Mouse (Mus musculus) thymus, postnatal 14 days (tissue): ENCODE measurements around the gene Rps6kb2.
"Not testable (repeated sequence)": the region's sequence is repeated elsewhere in the genome, so short reads cannot be mapped to it uniquely, and the experiment has no call there.

Source experiments
- DNase-seq: peaks from one replicate; pipeline ENCODE4 v3.0.0; 2021

Gene Rps6kb2

DNA sequence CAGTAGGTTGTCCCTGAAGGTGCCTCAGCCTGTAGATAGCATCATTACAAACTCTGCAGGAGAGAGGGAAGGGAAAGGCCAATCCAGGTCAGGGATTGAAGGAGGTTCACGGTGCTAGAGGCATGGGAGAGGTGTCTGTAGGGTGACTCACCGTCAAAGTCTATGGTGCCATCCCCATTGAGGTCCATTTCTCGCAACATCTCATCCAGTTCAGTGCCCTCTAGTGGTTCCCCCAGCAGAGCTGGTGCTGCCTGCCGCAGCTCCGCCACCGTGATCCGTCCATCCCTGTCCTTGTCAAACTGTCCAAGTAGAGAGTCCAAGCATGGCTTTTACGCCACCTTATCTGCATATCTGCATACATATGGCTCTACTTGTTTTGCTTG lies 27.2 kb downstream of the Rps6kb2 start:
- not testable (repeated sequence) for DNase-seq

DNA sequence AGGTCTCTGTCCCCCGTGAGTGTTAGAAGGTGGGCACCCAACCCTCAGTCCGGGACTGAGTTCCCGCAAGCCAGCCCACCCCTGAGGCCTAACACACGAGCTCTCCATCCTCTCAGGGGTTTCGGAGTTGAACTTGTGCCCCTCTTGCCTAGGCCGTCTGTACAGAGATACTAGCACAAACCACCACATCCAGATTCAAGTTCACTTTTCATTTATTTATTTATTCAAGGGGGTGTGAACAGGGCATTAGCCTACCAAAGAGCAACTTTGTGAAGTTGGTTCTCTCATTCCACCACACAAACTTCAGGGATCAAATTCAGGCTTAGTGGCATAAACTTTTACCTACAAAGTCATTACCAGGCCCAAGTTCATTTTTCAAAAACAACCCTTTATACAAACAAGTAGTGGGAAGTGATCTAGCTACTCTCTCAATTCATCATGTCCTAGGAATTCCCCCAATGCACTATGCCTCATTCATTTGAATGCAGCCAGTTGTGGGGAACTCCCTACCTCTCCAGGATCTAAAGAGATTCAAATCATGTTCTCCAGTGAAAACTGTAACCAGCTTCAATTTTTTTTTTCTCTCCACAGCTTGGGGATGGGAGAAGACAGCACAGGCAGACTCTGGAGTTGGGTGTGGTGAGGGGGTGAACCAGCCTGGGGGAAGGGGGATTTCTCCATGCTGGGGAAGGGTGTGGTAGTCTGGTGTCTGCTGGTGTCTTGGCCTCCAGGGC lies 27.8 kb downstream of the Rps6kb2 start:
- not testable (repeated sequence) for DNase-seq

DNA sequence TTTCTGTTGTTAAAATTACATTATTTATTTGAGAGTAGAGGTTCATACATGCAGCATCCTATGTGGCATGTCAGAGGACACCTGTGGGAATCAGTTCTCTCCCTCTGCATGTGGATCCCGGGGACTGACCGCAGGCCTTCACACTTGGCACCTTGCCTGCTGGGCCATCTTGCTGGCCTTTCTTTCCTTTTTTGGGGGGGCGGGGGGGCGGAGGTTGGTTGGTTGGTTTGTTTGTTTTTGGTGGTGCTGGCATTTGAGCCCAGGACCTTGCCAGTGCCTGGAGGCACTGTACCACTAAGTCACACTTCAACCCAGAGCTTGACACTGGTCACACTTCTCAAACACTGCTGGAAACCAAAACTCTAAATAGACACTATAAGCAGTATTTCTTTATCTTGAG lies 28.8 kb downstream of the Rps6kb2 start:
- no peak for DNase-seq

DNA sequence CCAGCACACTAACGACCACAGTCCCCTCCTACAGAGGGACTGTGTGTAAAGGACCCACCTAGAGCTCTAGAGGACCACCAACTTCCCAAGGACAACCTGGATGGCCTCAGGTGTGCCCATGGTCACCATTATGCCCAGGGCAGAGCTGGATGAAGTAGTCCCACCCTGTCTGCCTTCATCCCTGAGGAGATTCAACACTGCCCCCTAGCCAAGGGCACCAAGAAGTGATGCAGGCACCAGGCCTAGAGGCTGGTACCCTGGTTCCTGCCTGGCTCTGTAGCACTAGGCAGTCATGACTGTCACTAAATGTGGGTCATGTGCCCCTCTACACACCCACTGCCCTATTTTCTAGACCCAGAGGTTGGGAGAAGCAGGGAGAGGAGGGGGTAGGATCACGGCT lies 31.4 kb downstream of the Rps6kb2 start:
- no peak for DNase-seq

DNA sequence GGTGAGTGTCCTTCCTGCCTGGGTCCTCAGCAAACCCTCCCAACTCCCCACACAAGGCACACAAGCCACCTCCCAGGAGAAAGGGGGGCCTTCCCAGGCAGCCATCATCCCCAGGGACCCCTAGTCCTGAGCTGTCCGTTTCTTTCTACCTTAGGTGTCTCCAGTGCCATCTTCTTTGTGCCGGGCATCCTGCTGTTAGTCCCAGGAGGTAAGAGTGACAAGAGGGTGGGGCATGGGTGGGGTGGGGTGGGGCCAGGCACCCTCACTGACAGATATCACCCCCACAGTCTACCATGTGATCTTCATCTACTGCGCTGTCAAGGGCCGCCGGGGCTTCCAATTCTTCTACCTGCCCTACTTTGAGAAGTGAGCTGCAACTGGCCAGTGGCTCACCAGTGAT lies 32.1 kb downstream of the Rps6kb2 start:
- DNase-seq: no peak

GRCm38 (mm10) chr19:4130106-4130505 lies 33.0 kb downstream of the Rps6kb2 start:
- DNase-seq: no peak

DNA sequence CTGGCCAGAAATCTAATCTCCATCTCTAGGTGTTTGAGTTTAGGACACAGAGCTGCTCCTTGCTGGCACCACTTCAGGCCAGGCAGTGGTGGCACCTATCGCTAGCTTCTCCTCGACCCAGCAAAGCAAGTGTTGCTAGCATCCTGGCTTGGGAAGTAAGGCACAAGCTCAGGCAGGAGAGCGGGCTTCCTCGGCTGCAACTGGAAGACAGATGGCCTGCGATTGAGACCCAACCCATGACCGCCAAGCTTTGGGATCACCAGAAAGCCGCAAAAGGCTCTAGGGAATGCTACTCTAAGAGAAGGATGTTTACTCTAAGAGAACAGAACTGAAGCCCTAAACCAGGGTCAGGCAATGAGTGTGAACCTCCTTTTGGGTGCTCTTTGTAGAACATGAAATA lies 33.7 kb downstream of the Rps6kb2 start:
- no peak for DNase-seq

GRCm38 (mm10) chr19:4126759-4127495 lies 36.2 kb downstream of the Rps6kb2 start:
- DNase-seq: peak; percentile 50

GRCm38 (mm10) chr19:4125741-4126696 lies 37.1 kb downstream of the Rps6kb2 start, which contains the start of gene Aip:
Gene Aip, minus strand, starts transcription at chr19:4125858.
- DNase-seq: peak; percentile 100

GRCm38 (mm10) chr19:4125268-4125667 lies 37.9 kb downstream of the Rps6kb2 start:
- not testable (repeated sequence) for DNase-seq

DNA sequence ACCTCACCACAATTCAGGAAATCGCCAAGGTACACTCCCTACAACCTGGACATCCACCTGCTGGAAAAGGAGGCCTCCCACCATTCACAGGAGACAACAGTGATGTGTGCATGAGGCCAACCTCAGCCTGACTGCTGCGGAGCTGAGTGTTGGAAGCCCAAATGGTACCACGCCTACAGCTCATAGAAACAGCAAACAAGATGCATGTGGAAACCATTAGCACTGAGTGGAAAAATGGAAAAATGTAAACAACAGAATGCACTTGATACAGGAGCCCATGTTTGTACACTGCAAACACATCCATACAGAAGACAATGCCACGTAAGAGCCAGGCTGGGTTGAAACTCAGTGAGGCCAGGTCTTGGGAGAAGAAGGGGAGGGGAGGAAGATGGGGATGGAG lies 38.7 kb downstream of the Rps6kb2 start:
- DNase-seq: no peak

DNA sequence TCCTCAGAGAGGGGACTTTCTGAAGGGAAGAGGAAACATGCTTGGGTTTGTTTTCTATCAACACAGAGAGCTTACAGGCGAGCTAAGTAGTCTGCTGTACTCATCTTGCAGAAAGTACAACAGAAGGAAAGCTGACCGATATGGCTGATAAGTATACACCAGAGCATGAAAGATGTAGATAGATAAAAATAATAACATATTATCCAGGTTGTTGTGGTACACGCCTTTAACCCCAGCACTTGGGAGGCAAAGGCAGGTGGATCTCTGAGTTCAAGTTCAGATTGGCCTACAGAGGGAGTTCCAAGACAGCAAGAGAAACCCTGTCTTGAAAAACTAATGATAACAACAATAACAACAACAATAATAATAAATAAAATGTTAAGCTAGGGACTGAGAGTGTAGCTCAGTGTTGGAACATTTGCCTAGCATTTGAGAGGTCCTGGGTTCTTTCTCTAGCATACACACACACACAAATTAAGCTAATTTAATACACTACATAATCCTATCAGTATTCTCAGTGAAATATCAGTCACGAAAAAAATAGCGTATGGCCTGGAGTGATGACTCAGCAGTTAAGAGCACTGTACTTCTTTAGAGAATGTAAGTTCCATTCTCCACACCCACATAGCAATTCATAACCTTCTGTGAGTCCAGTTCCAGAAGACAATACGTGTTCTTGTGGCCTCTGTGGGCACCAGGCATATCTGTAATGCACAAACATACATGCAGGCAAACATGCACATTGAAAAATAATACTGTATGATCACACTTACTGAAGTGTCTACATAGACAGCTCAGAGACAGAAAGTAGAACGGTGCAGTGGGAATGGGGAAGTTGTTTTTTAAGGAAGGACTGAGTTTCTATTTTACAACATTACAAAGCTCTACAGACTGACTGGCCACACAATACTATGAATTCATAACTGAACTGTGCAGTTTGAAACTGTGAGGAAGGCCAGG lies 40.5 kb downstream of the Rps6kb2 start:
- no peak for DNase-seq

DNA sequence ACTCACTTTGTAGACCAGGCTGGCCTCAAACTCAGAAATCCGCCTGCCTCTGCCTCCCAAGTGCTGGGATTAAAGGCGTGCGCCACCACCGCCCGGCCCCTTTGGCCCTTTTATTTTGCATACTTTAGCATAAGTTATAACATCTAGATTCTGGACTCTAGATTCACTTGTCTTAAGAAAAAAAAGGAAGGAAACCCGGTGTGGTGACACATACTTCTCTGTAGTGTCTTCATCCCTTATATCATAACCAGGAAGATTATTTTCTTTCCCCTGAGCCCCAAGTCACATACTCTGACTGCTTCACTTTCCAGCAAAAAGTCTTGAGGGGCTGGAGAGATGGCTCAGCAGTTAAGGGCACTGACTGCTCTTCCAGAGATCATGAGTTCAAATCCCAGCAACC lies 41.3 kb downstream of the Rps6kb2 start:
- not testable (repeated sequence) for DNase-seq

DNA sequence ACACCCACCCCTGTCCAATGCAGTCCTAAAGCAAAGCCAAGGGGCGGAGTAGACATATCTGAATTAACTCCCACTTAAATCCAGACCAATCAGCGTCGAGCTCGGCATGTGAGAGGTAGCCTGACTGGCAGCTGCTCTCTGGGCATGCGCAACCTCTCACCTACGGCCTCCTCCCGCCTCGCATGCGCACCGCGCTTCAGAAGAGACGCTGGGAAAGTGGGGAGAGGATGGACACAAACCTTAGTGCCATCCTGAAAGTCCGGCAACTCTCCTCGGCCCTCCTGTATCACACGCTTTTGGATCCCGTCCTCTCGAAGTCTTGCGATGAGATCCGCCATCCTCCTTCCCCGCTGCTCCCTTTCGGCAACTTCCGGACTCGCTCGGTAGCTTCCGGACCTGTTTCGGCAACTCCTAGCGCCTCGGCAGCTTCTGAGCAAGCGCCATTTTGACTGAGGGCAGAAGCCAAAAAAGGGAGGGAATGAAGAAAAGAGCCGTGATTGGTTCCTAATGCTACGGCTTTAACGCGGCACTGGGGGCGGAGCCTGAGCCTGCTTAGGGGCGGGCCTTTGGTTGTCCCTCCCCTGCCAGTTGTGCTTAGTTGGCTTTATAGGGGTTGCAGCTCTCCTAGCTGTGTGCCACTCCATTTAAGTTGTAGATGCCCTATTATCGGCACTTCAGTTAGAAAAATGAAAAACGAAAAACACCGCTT lies 41.9 kb downstream of the Rps6kb2 start:
- peak; percentile 99 for DNase-seq

DNA sequence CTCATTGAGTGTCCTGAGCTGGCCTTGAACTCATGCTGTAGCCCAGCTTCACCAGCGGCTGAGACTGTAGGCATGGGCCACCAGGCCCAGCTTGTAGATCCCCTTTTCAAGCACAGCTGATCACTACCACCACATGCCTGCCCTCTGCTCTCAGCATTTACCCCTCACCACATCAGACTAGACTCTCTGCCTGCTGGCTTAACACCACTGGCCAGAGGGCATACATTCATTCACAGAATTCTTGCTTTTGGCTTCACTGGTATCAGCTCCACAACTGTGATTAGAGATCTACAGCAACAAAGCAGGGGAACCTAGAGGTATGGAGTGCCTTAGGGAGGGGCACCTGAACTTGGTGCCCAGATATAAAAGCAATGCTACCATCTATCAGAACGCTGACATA lies 42.7 kb downstream of the Rps6kb2 start:
- DNase-seq: no peak

GRCm38 (mm10) chr19:4119716-4120487 lies 43.3 kb downstream of the Rps6kb2 start:
- DNase-seq: peak; percentile 48

DNA sequence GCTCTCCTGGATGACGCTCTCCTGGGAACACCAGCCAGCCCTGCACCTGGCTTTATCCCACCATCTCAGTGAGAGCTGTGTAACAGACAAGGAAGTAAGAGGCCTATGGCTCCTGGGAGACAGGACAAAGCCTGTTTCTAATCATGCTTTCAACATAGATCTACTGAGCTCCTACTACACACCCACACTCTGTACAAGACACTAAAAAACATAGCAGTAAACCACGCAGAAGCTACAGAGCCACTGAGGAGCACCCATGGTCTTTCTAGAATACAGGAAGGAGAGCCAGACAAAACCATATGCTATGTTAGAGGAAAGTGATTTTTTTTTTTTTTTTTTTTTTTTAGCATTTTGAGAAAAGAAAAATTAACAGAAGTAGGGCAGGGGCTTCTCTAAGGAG lies 44.8 kb downstream of the Rps6kb2 start:
- no peak for DNase-seq

- no peak for DNase-seq
Observed at GRCm38 (mm10) chr19:4117006-4117405, 46.1 kb downstream of the Rps6kb2 start.

GRCm38 (mm10) chr19:4115816-4116215 lies 47.3 kb downstream of the Rps6kb2 start:
- DNase-seq: no peak

DNA sequence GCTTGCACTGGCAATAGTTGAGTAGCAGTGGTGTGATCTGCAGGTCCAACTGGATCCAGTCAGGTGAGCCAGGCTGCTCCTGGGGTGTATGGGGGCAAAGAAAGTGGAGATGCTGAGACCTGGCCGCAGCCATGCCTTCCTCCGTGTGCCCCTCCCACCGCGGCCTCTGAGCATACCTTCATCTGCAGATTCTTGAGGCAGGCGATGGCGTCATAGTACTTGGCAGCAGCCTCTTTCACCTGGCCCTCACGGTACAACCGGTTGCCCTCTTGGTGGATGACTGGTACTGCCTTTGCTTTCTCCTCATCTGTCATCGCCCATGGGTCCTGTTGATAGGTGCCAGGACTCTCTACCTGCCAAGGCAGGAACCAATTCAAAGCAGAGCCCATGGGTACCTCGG lies 48.0 kb downstream of the Rps6kb2 start:
- DNase-seq: no peak

GRCm38 (mm10) chr19:4114551-4114950 lies 48.6 kb downstream of the Rps6kb2 start:
- no peak for DNase-seq
